Mouse (Mus musculus): ENCODE measurements at regions not wholly inside any gene's neighbourhood (a gene's known extent, or its start where the extent isn't known, plus 50 kb on each side); places are given as distances from the start of the nearest gene placed in this dataset.

GRCm38 (mm10) chr14:113012320-113013244, 301.8 kb upstream of the Tpm3-rs7 start:
- DNase-seq, result peak; percentile 5

DNA sequence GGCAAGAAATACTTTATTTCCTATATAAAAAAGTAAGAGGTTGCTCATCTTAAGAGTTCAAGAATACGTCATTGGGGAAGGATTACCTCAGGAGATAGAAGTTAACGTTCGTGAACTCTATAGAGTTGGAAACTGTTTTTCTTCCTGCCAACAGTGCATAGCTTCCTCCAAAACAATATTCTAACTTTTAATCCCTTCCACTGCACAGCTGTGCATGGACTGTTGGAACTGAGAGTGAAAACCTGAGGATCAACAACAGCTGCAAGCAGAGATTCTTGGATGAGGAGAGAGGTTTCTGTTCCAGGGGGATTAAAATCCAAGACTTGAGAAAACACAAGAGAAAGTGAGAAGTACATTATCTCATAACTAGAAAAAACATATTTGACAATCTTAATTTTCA, 288.2 kb upstream of the Tpm3-rs7 start:
- no peak for DNase-seq

Measured in embryo, embryonic 11 days (tissue).